Mouse (Mus musculus) kidney, adult 2 months (tissue): ENCODE results near the gene Gm7579. TPM values are rescaled to one million over a fixed set of nuclear protein-coding genes. Genes with fewer than 3 reads are reported as not detected.
"Not testable (repeated sequence)": the region's sequence is repeated elsewhere in the genome, so short reads cannot be mapped to it uniquely, and the experiment has no call there.

Experiments used
- DNase-seq: peaks from one replicate; pipeline ENCODE4 v3.0.0; 2021
- H3K27ac ChIP-seq: fragments of 200-500 bp; 2 replicates; pipeline ENCODE4 v1.5.1; 2012; ENCODE audit warnings: low read depth, low read length, control low read depth, inconsistent platforms; ENCODE audit not compliant: insufficient read depth
- H3K27me3 ChIP-seq: fragments of 200-500 bp; replicated peaks from 2 replicates; pipeline ENCODE4 v1.6.1; 2012; ENCODE audit warnings: mild to moderate bottlenecking, moderate library complexity, low read length, inconsistent platforms; ENCODE audit not compliant: control insufficient read depth, insufficient read depth
- H3K36me3 ChIP-seq: fragments of 200-500 bp; 2 replicates; pipeline ENCODE4 v1.6.1; 2012; ENCODE audit warnings: mild to moderate bottlenecking, moderate library complexity, low read length, inconsistent platforms; ENCODE audit not compliant: control insufficient read depth, insufficient read depth
- H3K4me1 ChIP-seq: fragments of 200-500 bp; 2 replicates; pipeline ENCODE4 v1.6.1; 2011; ENCODE audit warnings: low read length; ENCODE audit not compliant: control insufficient read depth, insufficient read depth
- H3K4me3 ChIP-seq: fragments of 200-500 bp; 2 replicates; pipeline ENCODE4 v1.5.1; 2011; ENCODE audit warnings: mild to moderate bottlenecking, low read depth, low read length, control low read depth; ENCODE audit not compliant: insufficient read depth
- CTCF ChIP-seq: fragments of 200-500 bp; conservative IDR thresholded peaks from 2 replicates; pipeline ENCODE4 v1.5.1; 2011; ENCODE audit warnings: low read depth, mild to moderate bottlenecking, control low read depth, low read length, moderate library complexity, mixed read lengths; ENCODE audit not compliant: insufficient read depth, insufficient read length
- POLR2A ChIP-seq: fragments of 200-500 bp; IDR thresholded peaks from one replicate; pipeline ENCODE4 v1.6.1; 2011; ENCODE audit warnings: low read depth, low read length, control low read depth
- WGBS: fragments of 180-500 bp; shearing (Covaris S2); methylation state at CpG from one replicate; pipeline ENCODE4 v1.1.7; 2018; 5-methylcytosine and 5-hydroxymethylcytosine counted together
- polyA plus RNA-seq: library from polyadenylated mRNA; depleted of rRNA; stranded (reverse); fragments of >200 nt; gene quantifications from 2 replicates; pipeline ENCODE4 v1.2.3, GENCODE M21; 2012

The Gm7579 gene
- polyA plus RNA-seq, 1 experiment, result not detected

DNA sequence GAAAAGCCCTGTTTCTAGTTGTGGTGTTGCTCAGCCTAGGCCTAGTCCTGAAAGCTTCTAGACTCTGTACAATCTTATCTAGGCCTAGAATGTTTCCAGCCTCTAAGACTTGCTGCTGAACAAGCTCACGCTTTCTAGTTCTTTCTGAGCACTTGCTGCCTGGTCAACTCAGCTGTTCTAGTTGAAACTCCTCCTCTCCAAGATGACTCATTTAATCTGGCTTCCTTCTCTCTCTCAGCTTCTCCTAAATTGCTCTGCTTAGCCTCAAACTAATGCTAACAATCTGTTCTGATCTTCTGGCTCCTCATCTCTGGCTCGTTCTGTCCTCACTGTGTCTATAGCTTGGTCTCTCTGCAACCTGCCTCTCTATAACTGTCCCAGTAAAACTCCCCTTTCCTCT lies 12.9 kb upstream of the Gm7579 start:
- Histone ChIP-seq H3K36me3 (no peaks in the 10 kb centered on the region), H3K27ac (no peak overlapping the region), H3K4me3 (no peak overlapping the region), H3K4me1 (no peaks in the 10 kb centered on the region), H3K27me3 (no peaks in the 10 kb centered on the region)
- WGBS, result 88% methylated on average over 2 of the region's 2 CpGs
- no peak for DNase-seq
- TF ChIP-seq CTCF, result no peak
- TF ChIP-seq POLR2A, result no peak

DNA sequence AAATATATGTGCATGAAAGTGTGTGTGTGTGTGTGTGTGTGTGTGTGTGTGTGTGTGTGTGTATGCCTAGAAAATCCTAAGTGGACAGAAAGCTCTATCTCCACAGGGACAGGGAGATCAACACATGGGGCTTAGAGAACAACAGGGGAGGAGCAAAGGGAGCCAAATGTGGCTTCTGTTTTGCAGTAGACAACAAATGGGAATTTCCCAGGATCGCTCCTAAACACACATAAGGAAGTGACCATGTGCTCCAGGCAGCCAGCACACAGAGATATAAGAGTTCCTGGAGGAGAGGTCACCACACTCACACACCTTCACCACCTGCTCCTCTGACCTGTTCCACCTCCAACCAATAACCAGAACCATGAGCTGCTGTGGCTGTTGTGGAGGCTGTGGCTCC lies 10.6 kb upstream of the Gm7579 start, which contains the start of gene Krtap5-3:
Krtap5-3 (plus strand) TSS at position 301 of the 400 bp plus-strand sequence.
- H3K27ac ChIP-seq, result no peak within 1 kb of the TSS
- TF ChIP-seq POLR2A (no peak), CTCF (no peak)
- no peaks in the 10 kb centered on the region for H3K36me3 ChIP-seq
- H3K27me3 ChIP-seq, result no peaks in the 10 kb centered on the region
- H3K4me1 ChIP-seq, result no peaks in the 10 kb centered on the region
- WGBS, result 32% methylated on average over 1 of the region's 1 CpGs
- no peak for DNase-seq
- no peak within 1 kb of the TSS for H3K4me3 ChIP-seq

DNA sequence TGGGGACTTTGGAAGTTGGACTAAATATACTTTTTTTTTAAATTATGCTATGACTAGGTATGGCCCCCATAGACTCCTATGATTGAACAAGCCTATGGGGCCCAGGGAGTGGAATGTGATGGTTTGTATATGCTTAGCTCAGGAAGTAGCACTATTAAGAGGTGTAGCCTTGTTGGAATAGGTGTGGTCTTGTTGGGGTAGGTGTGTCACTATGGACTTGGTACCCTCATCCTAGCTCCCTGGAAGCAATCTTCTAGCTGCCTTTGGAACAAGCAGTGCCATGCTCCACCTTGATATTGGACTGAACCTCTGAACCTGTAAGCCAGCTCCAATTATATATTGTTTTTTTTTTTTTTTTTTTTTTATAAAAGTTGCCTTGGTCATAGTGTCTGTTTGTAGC lies 6.2 kb upstream of the Gm7579 start:
- DNase-seq, result no peak
- no peaks in the 10 kb centered on the region for H3K27me3 ChIP-seq
- no peak overlapping the region for H3K27ac ChIP-seq
- no peaks in the 10 kb centered on the region for H3K36me3 ChIP-seq
- no peaks in the 10 kb centered on the region for H3K4me1 ChIP-seq
- no peak overlapping the region for H3K4me3 ChIP-seq
- TF ChIP-seq POLR2A (no peak), CTCF (no peak)

DNA sequence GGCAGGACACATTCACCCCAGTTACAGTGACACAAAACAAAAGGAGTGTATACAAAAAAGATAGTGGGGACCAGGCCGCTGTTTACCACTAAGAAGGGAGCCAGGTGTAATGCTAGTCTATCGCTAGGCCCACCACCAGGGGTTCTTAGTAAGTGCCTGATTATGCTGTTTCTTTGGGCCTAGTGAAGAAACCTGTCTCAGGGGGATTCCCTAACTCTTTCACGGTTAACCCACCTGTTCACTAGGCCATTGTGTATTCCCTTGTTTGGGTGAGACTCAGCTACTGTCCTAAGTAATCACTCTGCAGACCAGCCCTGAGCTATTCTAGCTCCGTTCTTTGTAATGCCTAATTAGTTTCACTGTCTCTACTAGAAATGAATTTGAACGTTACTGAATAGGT lies 4.8 kb upstream of the Gm7579 start:
- H3K27me3 ChIP-seq, H3K4me3 ChIP-seq, H3K27ac ChIP-seq, H3K4me1 ChIP-seq, DNase-seq, H3K36me3 ChIP-seq: not testable (repeated sequence)
- 83% methylated on average over 5 of the region's 5 CpGs for WGBS

DNA sequence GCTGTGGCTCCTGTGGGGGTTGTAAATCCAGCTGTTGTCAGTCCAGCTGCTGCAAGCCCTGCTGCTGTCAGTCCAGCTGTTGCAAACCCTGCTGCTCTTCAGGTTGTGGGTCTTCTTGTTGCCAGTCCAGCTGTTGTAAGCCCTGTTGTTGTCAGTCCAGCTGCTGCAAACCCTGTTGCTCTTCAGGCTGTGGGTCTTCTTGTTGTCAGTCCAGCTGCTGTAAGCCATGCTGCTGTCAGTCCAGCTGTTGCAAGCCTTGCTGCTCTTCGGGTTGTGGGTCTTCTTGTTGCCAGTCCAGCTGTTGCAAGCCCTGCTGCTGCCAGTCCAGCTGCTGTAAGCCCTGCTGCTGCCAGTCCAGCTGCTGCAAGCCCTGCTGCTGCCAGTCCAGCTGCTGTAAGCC lies 477 bp downstream of the Gm7579 start:
- H3K27ac ChIP-seq, DNase-seq, H3K4me3 ChIP-seq, H3K4me1 ChIP-seq, H3K36me3 ChIP-seq, H3K27me3 ChIP-seq: not testable (repeated sequence)
- WGBS, result 56% methylated on average over 1 of the region's 1 CpGs

DNA sequence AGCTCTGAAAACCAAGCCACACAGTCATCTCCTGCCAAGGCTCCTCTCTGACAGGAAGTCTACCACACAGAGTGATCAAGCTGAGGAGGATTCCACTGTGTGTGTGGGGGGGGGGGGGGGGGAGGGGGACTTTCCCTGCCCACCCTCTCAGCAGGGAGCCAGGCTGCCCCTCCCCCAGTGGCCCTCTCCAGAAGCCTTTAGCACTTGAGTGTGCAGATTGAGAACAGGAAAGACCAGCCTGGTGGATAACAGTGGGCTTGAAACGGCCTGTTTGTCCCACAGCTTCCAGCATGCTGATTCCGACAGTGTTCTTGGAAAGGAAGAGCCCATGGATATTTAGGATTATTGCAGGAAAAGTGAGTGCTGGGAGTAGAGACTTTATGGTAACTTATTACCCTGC lies 12.9 kb downstream of the Gm7579 start:
- Histone ChIP-seq H3K4me3 (no peak overlapping the region), H3K4me1 (no peaks in the 10 kb centered on the region), H3K36me3 (no peaks in the 10 kb centered on the region), H3K27ac (no peak overlapping the region), H3K27me3 (no peaks in the 10 kb centered on the region)
- WGBS, result 46% methylated on average over 2 of the region's 2 CpGs
- TF ChIP-seq CTCF (no peak), POLR2A (no peak)
- DNase-seq, result no peak

DNA sequence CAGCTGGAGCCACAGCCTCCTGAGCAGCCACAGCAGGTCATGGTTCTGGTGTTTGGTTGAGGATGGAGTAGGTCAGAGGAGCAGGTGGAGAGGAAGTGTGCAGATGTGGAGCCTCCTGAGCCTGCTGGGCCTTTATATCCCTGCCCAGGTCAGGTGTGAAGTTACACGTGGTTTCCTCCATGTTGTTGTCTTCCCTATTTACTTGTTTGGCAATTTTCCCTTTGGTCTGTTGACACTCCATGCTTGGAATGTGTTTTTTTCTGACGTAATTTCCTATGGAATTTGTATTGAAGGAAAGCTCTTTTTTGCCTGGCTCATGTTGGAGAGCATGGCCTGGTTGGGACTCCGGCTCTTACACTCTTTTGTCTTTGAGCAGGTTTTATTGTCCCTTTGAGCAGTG lies 18.2 kb downstream of the Gm7579 start, which contains the start of gene Krtap5-5:
Krtap5-5 (minus strand) TSS at position 101 of the 400 bp plus-strand sequence.
- DNase-seq, H3K27ac ChIP-seq, H3K36me3 ChIP-seq: not testable (repeated sequence)

DNA sequence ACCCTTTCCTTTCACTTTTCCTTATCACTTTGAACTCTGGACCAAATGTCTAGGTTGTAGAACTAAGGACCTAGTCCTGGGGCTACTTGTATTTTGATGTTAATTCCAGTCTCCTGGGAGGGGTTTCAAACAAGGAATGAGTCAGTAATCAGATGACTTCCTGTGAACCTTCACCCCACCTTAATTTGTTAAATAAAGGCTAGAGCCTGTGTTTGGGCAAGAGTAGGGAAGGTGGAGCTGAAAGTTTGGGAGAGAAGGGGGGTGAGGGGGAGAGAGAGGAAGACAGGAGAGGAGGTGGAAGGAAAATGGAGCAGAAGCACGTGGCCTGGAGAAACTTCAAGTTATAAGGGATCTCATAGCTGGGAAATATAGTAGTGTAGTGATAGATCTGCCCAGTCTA lies 19.9 kb downstream of the Gm7579 start:
- Histone ChIP-seq H3K36me3 (no peaks in the 10 kb centered on the region), H3K4me1 (no peaks in the 10 kb centered on the region), H3K27ac (no peak overlapping the region), H3K4me3 (no peak overlapping the region), H3K27me3 (no peaks in the 10 kb centered on the region)
- 45% methylated on average over 1 of the region's 1 CpGs for WGBS
- no peak for TF ChIP-seq POLR2A
- no peak for TF ChIP-seq CTCF
- no peak for DNase-seq

More for the DNA sequence above, 18.2 kb downstream of the Gm7579 start, which contains the start of gene Krtap5-5:
- 28% methylated on average over 3 of the region's 3 CpGs for WGBS
- H3K4me1 ChIP-seq, H3K4me3 ChIP-seq, H3K27me3 ChIP-seq: not testable (repeated sequence)
